27 mouse cellular contexts compared by ENCODE assay signal in genomic region chr10:83218778-83219177, GRCm38 (mm10).
"Had no signal": no experiment of that assay in that cellular context is flagged by ENCODE, and none has a peak within 500 bp of the region (broad histone marks: within the 10 kb centered on the region; RNA-seq: fewer than 3 reads in every experiment).

No protein-coding gene starts in this region.

- H3K9ac ChIP-seq: embryonic facial prominence, embryonic 12.5 days; embryonic facial prominence, embryonic 13.5 days; embryonic facial prominence, embryonic 15.5 days; forebrain, embryonic 12.5 days; forebrain, embryonic 13.5 days; forebrain, embryonic 15.5 days; forebrain, postnatal 0 days had no signal

- ATAC-seq: forebrain, embryonic 13.5 days; forebrain, embryonic 16.5 days; forebrain, postnatal 0 days had no signal

- DNase-seq: cerebellum, adult 8-10 months; cerebellum, adult 9-10 months; cerebellum, adult 9-11 months; cerebellum, postnatal 10 days; cerebellum, postnatal 14 days; cerebellum, postnatal 25 days; cerebellum, postnatal 36 days; embryo, embryonic 11 days; forebrain, postnatal 0 days; gastrocnemius, adult 2 months; gastrocnemius, postnatal 10 days; gastrocnemius, postnatal 14 days; gastrocnemius, postnatal 25 days; gastrocnemius, postnatal 36 days; heart, adult 11 months; heart, adult 18-20 months; heart, adult 2 months had no signal

- H3K4me1 ChIP-seq: forebrain, embryonic 12.5 days; forebrain, embryonic 13.5 days; forebrain, embryonic 15.5 days had no signal

- H3K9me3 ChIP-seq: embryonic facial prominence, embryonic 10.5 days; embryonic facial prominence, embryonic 12.5 days; embryonic facial prominence, embryonic 13.5 days; embryonic facial prominence, embryonic 15.5 days; forebrain, embryonic 10.5 days; forebrain, embryonic 12.5 days; forebrain, embryonic 13.5 days; forebrain, embryonic 15.5 days had no signal

- H3K27ac ChIP-seq: embryonic facial prominence, embryonic 10.5 days; embryonic facial prominence, embryonic 12.5 days; embryonic facial prominence, embryonic 13.5 days; embryonic facial prominence, embryonic 15.5 days; forebrain, embryonic 10.5 days; forebrain, embryonic 13.5 days; forebrain, embryonic 15.5 days; gastrocnemius, adult 2 months; heart, adult 2 months had no signal

- H3K36me3 ChIP-seq: embryonic facial prominence, embryonic 10.5 days; embryonic facial prominence, embryonic 12.5 days; embryonic facial prominence, embryonic 13.5 days; embryonic facial prominence, embryonic 15.5 days; forebrain, embryonic 10.5 days; forebrain, embryonic 12.5 days; forebrain, embryonic 15.5 days had no signal

- H3K27me3 ChIP-seq: embryonic facial prominence, embryonic 12.5 days; embryonic facial prominence, embryonic 13.5 days; embryonic facial prominence, embryonic 15.5 days; forebrain, embryonic 12.5 days; forebrain, embryonic 13.5 days; forebrain, embryonic 15.5 days had no signal

- H3K4me2 ChIP-seq: embryonic facial prominence, embryonic 12.5 days; embryonic facial prominence, embryonic 13.5 days; embryonic facial prominence, embryonic 15.5 days; forebrain, embryonic 12.5 days; forebrain, embryonic 13.5 days; forebrain, embryonic 15.5 days had no signal

- H3K4me3 ChIP-seq: embryonic facial prominence, embryonic 10.5 days; embryonic facial prominence, embryonic 12.5 days; embryonic facial prominence, embryonic 13.5 days; embryonic facial prominence, embryonic 15.5 days; erythroblast, embryonic 14.5 days; forebrain, embryonic 10.5 days; forebrain, embryonic 12.5 days; forebrain, embryonic 13.5 days; forebrain, embryonic 15.5 days; gastrocnemius, adult 2 months; heart, adult 2 months had no signal
